Mouse (Mus musculus): ENCODE measurements at regions not wholly inside any gene's neighbourhood (a gene's known extent, or its start where the extent isn't known, plus 50 kb on each side); places are given as distances from the start of the nearest gene placed in this dataset.

GRCm38 (mm10) chr13:51255688-51256087 lies 84.9 kb downstream of the Nxnl2 start:
- H3K4me3 ChIP-seq: no peak overlapping the region
- no peak overlapping the region for H3K27ac ChIP-seq
- no peaks in the 10 kb centered on the region for H3K36me3 ChIP-seq (ENCODE audit: control insufficient read depth, insufficient read depth, low read length)
- whole genome bisulfite sequencing: 96% methylated on average over 5 of the region's 5 CpGs
- H3K27me3 ChIP-seq (ENCODE audit: control insufficient read depth, insufficient read depth, low read length): no peaks in the 10 kb centered on the region
- intact Hi-C loops (cut with DNase I): no loop called here
- no peaks in the 10 kb centered on the region for H3K79me2 ChIP-seq (replicated peaks; ENCODE audit: control insufficient read depth, insufficient read depth, low read length)
- TF ChIP-seq POLR2A (IDR thresholded peaks at IDR 0.05; ENCODE audit: insufficient read depth, low read depth, low read length): no peak
- no peak for TF ChIP-seq CTCF (IDR thresholded peaks at IDR 0.05)
- no peak for TF ChIP-seq EP300 (IDR thresholded peaks at IDR 0.05; ENCODE audit: insufficient read depth, low read depth, low read length)
- H3K4me1 ChIP-seq (ENCODE audit: control insufficient read depth, insufficient read depth, low read length): no peaks in the 10 kb centered on the region
- no peak overlapping the region for H3K9ac ChIP-seq (ENCODE audit: low read depth, low read length)
- no peak for DNase-seq

- intact Hi-C loops (cut with DNase I): no loop called here
- Histone ChIP-seq H3K79me2 (replicated peaks; ENCODE audit: control insufficient read depth, insufficient read depth, low read length) (no peaks in the 10 kb centered on the region), H3K4me1 (ENCODE audit: control insufficient read depth, insufficient read depth, low read length) (no peaks in the 10 kb centered on the region), H3K27ac (no peak overlapping the region), H3K9ac (ENCODE audit: low read depth, low read length) (no peak overlapping the region), H3K4me3 (no peak overlapping the region), H3K27me3 (ENCODE audit: control insufficient read depth, insufficient read depth, low read length) (no peaks in the 10 kb centered on the region), H3K36me3 (ENCODE audit: control insufficient read depth, insufficient read depth, low read length) (no peaks in the 10 kb centered on the region)
- WGBS: 71% methylated on average over 13 of the region's 13 CpGs
- no peak for TF ChIP-seq EP300 (IDR thresholded peaks at IDR 0.05; ENCODE audit: insufficient read depth, low read depth, low read length)
- no peak for TF ChIP-seq CTCF (IDR thresholded peaks at IDR 0.05)
- TF ChIP-seq POLR2A (IDR thresholded peaks at IDR 0.05; ENCODE audit: insufficient read depth, low read depth, low read length): no peak
- DNase-seq: no peak
Observed at GRCm38 (mm10) chr13:51258752-51259721, 88.2 kb downstream of the Nxnl2 start.

GRCm38 (mm10) chr13:51261619-51262018 lies 90.8 kb downstream of the Nxnl2 start:
- WGBS: 82% methylated on average over 8 of the region's 8 CpGs
- intact Hi-C loops (cut with DNase I): no loop called here
- TF ChIP-seq EP300 (IDR thresholded peaks at IDR 0.05; ENCODE audit: insufficient read depth, low read depth, low read length) (no peak), CTCF (IDR thresholded peaks at IDR 0.05) (no peak), POLR2A (IDR thresholded peaks at IDR 0.05; ENCODE audit: insufficient read depth, low read depth, low read length) (no peak)
- DNase-seq: no peak
- no peaks in the 10 kb centered on the region for H3K27me3 ChIP-seq (ENCODE audit: control insufficient read depth, insufficient read depth, low read length)
- no peak overlapping the region for H3K27ac ChIP-seq
- no peak overlapping the region for H3K9ac ChIP-seq (ENCODE audit: low read depth, low read length)
- no peak overlapping the region for H3K4me3 ChIP-seq
- H3K4me1 ChIP-seq (ENCODE audit: control insufficient read depth, insufficient read depth, low read length): no peaks in the 10 kb centered on the region
- H3K36me3 ChIP-seq (ENCODE audit: control insufficient read depth, insufficient read depth, low read length): no peaks in the 10 kb centered on the region
- no peaks in the 10 kb centered on the region for H3K79me2 ChIP-seq (replicated peaks; ENCODE audit: control insufficient read depth, insufficient read depth, low read length)

- intact Hi-C loops (cut with DNase I): no loop called here
- Histone ChIP-seq H3K9ac (ENCODE audit: low read depth, low read length) (no peak overlapping the region), H3K27ac (no peak overlapping the region; the same call in 1 of the 2 replicates), H3K27me3 (ENCODE audit: control insufficient read depth, insufficient read depth, low read length) (no peaks in the 10 kb centered on the region), H3K4me3 (no peak overlapping the region), H3K4me1 (ENCODE audit: control insufficient read depth, insufficient read depth, low read length) (no peaks in the 10 kb centered on the region), H3K36me3 (ENCODE audit: control insufficient read depth, insufficient read depth, low read length) (no peaks in the 10 kb centered on the region), H3K79me2 (replicated peaks; ENCODE audit: control insufficient read depth, insufficient read depth, low read length) (no peaks in the 10 kb centered on the region)
- 71% methylated on average over 4 of the region's 4 CpGs for WGBS
- peak in 1 of 2 experiments; percentile 24 for DNase-seq
- TF ChIP-seq EP300 (IDR thresholded peaks at IDR 0.05; ENCODE audit: insufficient read depth, low read depth, low read length): no peak
- TF ChIP-seq POLR2A (IDR thresholded peaks at IDR 0.05; ENCODE audit: insufficient read depth, low read depth, low read length): no peak
- no peak for TF ChIP-seq CTCF (IDR thresholded peaks at IDR 0.05)
Observed at GRCm38 (mm10) chr13:51272786-51273185, 102.0 kb downstream of the Nxnl2 start.

GRCm38 (mm10) chr13:51274639-51275038 lies 103.8 kb downstream of the Nxnl2 start:
- H3K79me2 ChIP-seq (replicated peaks; ENCODE audit: control insufficient read depth, insufficient read depth, low read length): no peaks in the 10 kb centered on the region
- H3K4me3 ChIP-seq: no peak overlapping the region
- intact Hi-C loops (cut with DNase I): no loop called here
- H3K4me1 ChIP-seq (ENCODE audit: control insufficient read depth, insufficient read depth, low read length): no peaks in the 10 kb centered on the region
- no peaks in the 10 kb centered on the region for H3K36me3 ChIP-seq (ENCODE audit: control insufficient read depth, insufficient read depth, low read length)
- H3K9ac ChIP-seq (ENCODE audit: low read depth, low read length): no peak overlapping the region
- H3K27me3 ChIP-seq (ENCODE audit: control insufficient read depth, insufficient read depth, low read length): no peaks in the 10 kb centered on the region
- TF ChIP-seq POLR2A (IDR thresholded peaks at IDR 0.05; ENCODE audit: insufficient read depth, low read depth, low read length) (0 out of 2 replicates have a peak, but pooled peaks have one; percentile 26), CTCF (IDR thresholded peaks at IDR 0.05) (no peak), EP300 (IDR thresholded peaks at IDR 0.05; ENCODE audit: insufficient read depth, low read depth, low read length) (no peak)
- peak; percentile 63 to 75 for DNase-seq
- H3K27ac ChIP-seq: peak overlapping the region; percentile 23
- WGBS: 34% methylated on average over 5 of the region's 5 CpGs

GRCm38 (mm10) chr13:51276601-51277000 lies 105.8 kb downstream of the Nxnl2 start:
- H3K36me3 ChIP-seq (ENCODE audit: control insufficient read depth, insufficient read depth, low read length): no peaks in the 10 kb centered on the region
- H3K27me3 ChIP-seq (ENCODE audit: control insufficient read depth, insufficient read depth, low read length): no peaks in the 10 kb centered on the region
- intact Hi-C loops (cut with DNase I): no loop called here
- no peak overlapping the region for H3K9ac ChIP-seq (ENCODE audit: low read depth, low read length)
- DNase-seq: no peak
- 80% methylated on average over 7 of the region's 7 CpGs for whole genome bisulfite sequencing
- TF ChIP-seq POLR2A (IDR thresholded peaks at IDR 0.05; ENCODE audit: insufficient read depth, low read depth, low read length) (no peak), CTCF (IDR thresholded peaks at IDR 0.05) (no peak), EP300 (IDR thresholded peaks at IDR 0.05; ENCODE audit: insufficient read depth, low read depth, low read length) (no peak)
- H3K4me1 ChIP-seq (ENCODE audit: control insufficient read depth, insufficient read depth, low read length): no peaks in the 10 kb centered on the region; the same call in 1 of the 2 replicates
- no peak overlapping the region for H3K27ac ChIP-seq
- H3K79me2 ChIP-seq (replicated peaks; ENCODE audit: control insufficient read depth, insufficient read depth, low read length): no peaks in the 10 kb centered on the region
- no peak overlapping the region for H3K4me3 ChIP-seq

All from heart, adult 2 months (tissue).